Mouse (Mus musculus): Measurements from ENCODE around the gene Gprasp1.

The Gprasp1 gene

GRCm38 (mm10) chrX:135838521-135839360 is 96.2 kb downstream of the Gprasp1 start, which contains the start of gene Gprasp2:
Gene Gprasp2, plus strand, starts transcription at chrX:135839034.
- DNase-seq = peak; percentile 59

- peak; percentile 36 for DNase-seq
Measured at GRCm38 (mm10) chrX:135839397-135840391, 97.2 kb downstream of the Gprasp1 start.

Data from right cerebral cortex, postnatal 14 days (tissue).